Mouse (Mus musculus): ENCODE measurements around the gene 9130213A22Rik. TPM values are rescaled to one million over a fixed set of nuclear protein-coding genes. Genes with fewer than 3 reads are reported as not detected.

9130213A22Rik gene
- polyA plus RNA-seq, 1 experiment from 2014 or later = 0.43 TPM

DNA sequence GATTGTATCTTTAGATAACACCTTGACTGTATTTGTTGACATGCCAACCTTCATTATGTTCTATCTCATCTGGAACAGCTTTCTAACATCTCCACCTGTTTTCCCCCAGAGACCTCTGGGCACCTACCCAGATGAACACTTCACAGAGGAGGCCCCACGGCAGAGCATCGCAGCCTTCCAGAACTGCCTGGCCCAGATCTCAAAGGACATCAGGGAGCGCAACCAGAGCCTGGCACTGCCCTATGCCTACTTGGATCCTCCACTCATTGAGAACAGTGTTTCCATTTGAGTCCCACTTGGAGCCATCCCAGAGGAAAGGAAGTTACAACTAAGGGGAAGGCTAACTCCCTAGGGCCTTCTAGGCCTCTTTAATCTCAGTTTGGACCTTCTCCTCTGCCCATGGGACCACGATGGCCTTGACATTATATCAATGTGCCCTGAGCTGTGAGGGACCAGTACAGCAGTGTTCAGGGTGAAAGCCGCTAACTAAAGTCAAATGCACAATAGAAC is 26.1 kb upstream of the 9130213A22Rik start:
- Histone ChIP-seq H3K27me3 (ENCODE audit: control insufficient read depth, insufficient read depth, low read length) (no peaks in the 10 kb centered on the region), H3K4me2 (replicated peaks; ENCODE audit: low read depth, low read length) (no peak overlapping the region), H3K27ac (ENCODE audit: low read depth, low read length) (no peak overlapping the region), H3K9me3 (ENCODE audit: control insufficient read depth, low read length) (no peaks in the 10 kb centered on the region), H3K4me1 (ENCODE audit: control insufficient read depth, insufficient read depth, low read length) (no peaks in the 10 kb centered on the region), H3K4me3 (ENCODE audit: low read length) (no peak overlapping the region), H3K9ac (ENCODE audit: low read depth, low read length) (no peak overlapping the region), H3K36me3 (ENCODE audit: control insufficient read depth, insufficient read depth, low read length) (no peaks in the 10 kb centered on the region)
- no peak for ATAC-seq (ENCODE audit: low FRiP score, low TSS enrichment)
- 93% methylated on average over 5 of the region's 5 CpGs for WGBS

DNA sequence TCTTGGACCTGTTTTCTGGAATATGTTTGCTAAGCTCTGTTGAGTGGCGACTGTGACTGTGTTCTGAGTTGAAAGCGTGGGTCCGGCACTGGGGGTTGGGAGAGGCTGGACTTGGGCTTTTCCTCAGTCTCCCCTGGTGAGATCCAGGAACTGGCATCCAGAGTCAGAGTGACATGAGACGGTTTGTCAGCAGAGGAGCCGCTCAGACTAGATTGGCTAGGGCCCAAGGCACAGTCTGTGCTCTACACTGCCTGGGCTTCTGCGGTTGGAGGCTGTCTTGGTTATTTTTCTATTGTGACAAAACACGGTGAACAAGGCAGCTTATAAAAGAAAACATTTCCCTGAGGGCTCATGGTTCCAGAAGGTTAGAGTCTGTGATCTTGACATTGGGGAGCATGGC is 25.2 kb upstream of the 9130213A22Rik start:
- no peak overlapping the region for H3K9ac ChIP-seq (ENCODE audit: low read depth, low read length)
- H3K27ac ChIP-seq (ENCODE audit: low read depth, low read length) = no peak overlapping the region
- ATAC-seq (ENCODE audit: low FRiP score, low TSS enrichment) = no peak
- H3K4me2 ChIP-seq (replicated peaks; ENCODE audit: low read depth, low read length) = no peak overlapping the region
- no peaks in the 10 kb centered on the region for H3K36me3 ChIP-seq (ENCODE audit: control insufficient read depth, insufficient read depth, low read length)
- H3K27me3 ChIP-seq (ENCODE audit: control insufficient read depth, insufficient read depth, low read length) = no peaks in the 10 kb centered on the region
- WGBS = 82% methylated on average over 7 of the region's 7 CpGs
- no peak overlapping the region for H3K4me3 ChIP-seq (ENCODE audit: low read length)
- no peaks in the 10 kb centered on the region for H3K9me3 ChIP-seq (ENCODE audit: control insufficient read depth, low read length)
- H3K4me1 ChIP-seq (ENCODE audit: control insufficient read depth, insufficient read depth, low read length) = no peaks in the 10 kb centered on the region

DNA sequence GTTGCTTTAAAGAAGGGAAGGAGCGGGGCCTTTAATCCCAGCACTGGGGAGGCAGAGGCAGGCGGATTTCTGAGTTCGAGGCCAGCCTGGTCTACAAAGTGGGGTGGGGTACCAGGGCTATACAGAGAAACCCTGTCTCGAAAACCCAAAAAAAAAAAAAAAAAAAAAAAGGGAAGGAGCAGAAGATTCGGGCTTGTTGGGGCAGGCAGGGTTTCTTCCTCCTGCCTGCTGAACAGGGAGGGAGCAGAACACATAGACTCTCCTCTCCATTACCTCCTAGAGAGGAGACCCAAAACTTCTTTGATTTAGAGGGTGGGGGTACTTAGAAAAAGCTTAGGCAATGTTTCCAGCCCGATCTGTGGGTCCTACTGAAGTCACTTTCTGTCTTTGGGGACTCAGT is 13.0 kb upstream of the 9130213A22Rik start:
- Histone ChIP-seq H3K4me3 (ENCODE audit: low read length) (no peak overlapping the region), H3K27ac (ENCODE audit: low read depth, low read length) (no peak overlapping the region), H3K27me3 (ENCODE audit: control insufficient read depth, insufficient read depth, low read length) (peaks cover 3% of the 10 kb centered on the region; the same call in 1 of the 2 replicates), H3K9me3 (ENCODE audit: control insufficient read depth, low read length) (no peaks in the 10 kb centered on the region), H3K36me3 (ENCODE audit: control insufficient read depth, insufficient read depth, low read length) (no peaks in the 10 kb centered on the region), H3K4me1 (ENCODE audit: control insufficient read depth, insufficient read depth, low read length) (0 out of 2 replicates have a peak, but pooled peaks cover 5% of the 10 kb centered on the region), H3K4me2 (replicated peaks; ENCODE audit: low read depth, low read length) (no peak overlapping the region), H3K9ac (ENCODE audit: low read depth, low read length) (no peak overlapping the region)
- ATAC-seq (ENCODE audit: low FRiP score, low TSS enrichment) = no peak
- 89% methylated on average over 6 of the region's 6 CpGs for WGBS

DNA sequence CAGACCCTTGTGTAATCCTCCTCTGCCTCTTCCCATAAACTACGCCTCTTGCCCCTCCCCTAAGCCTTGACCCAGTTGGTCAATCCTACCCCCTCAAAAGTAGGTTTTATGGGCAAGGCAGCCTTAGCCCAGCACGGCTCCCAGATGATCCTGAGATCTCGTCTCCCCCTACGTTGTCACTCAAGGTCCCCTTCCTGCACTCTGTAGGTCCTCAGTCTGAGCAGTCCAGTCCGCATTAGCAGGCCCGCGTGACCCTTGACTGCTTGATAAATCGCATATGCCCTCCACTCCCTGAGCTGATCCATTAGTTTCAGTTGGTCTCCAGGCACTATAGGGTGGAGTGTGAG is 12.2 kb upstream of the 9130213A22Rik start:
- peak; percentile 51 for ATAC-seq (ENCODE audit: low FRiP score, low TSS enrichment)
- Histone ChIP-seq H3K27ac (ENCODE audit: low read depth, low read length) (no peak overlapping the region), H3K36me3 (ENCODE audit: control insufficient read depth, insufficient read depth, low read length) (no peaks in the 10 kb centered on the region), H3K4me1 (ENCODE audit: control insufficient read depth, insufficient read depth, low read length) (0 out of 2 replicates have a peak, but pooled peaks cover 5% of the 10 kb centered on the region), H3K4me3 (ENCODE audit: low read length) (peak overlapping the region; percentile 49), H3K9me3 (ENCODE audit: control insufficient read depth, low read length) (no peaks in the 10 kb centered on the region), H3K27me3 (ENCODE audit: control insufficient read depth, insufficient read depth, low read length) (peaks cover 3% of the 10 kb centered on the region; the same call in 1 of the 2 replicates), H3K4me2 (replicated peaks; ENCODE audit: low read depth, low read length) (peak overlapping the region; percentile 84), H3K9ac (ENCODE audit: low read depth, low read length) (peak overlapping the region; percentile 38; the same call in 1 of the 2 replicates)
- WGBS = 25% methylated on average over 8 of the region's 8 CpGs

DNA sequence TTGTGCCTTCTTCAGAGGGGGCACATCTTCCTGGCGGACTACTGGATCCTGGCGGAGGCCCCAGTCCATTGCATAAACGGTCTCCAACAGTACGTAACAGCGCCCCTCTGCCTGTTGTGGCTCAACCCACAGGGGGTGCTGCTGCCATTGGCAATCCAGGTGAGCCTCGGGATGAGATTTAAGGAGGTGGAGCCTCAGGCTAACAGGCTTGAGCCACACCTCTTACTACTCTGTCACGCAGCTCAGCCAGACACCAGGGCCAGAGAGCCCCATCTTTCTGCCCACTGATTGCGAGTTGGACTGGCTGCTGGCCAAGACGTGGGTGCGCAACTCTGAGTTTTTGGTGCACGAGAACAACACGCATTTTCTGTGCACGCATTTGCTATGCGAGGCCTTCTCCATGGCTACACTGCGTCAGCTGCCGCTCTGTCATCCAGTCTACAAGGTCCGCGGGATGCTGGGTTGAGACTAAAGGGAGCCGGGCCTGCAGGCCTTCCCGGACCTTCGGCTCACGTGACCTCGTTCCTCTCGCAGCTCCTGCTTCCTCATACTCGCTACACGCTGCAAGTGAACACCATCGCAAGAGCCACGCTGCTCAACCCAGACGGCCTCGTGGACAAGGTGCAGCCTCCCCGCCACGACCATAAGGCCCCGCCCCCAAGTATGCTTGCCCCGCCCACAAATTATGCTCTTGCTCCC is 11.7 kb upstream of the 9130213A22Rik start:
- peak overlapping the region; percentile 49 for H3K4me3 ChIP-seq (ENCODE audit: low read length)
- H3K36me3 ChIP-seq (ENCODE audit: control insufficient read depth, insufficient read depth, low read length) = no peaks in the 10 kb centered on the region
- H3K9me3 ChIP-seq (ENCODE audit: control insufficient read depth, low read length) = no peaks in the 10 kb centered on the region
- ATAC-seq (ENCODE audit: low FRiP score, low TSS enrichment) = peak; percentile 76
- H3K27ac ChIP-seq (ENCODE audit: low read depth, low read length) = no peak overlapping the region
- H3K9ac ChIP-seq (ENCODE audit: low read depth, low read length) = peak overlapping the region; percentile 38; the same call in 1 of the 2 replicates
- H3K4me2 ChIP-seq (replicated peaks; ENCODE audit: low read depth, low read length) = peak overlapping the region; percentile 84
- H3K4me1 ChIP-seq (ENCODE audit: control insufficient read depth, insufficient read depth, low read length) = 0 out of 2 replicates have a peak, but pooled peaks cover 5% of the 10 kb centered on the region
- H3K27me3 ChIP-seq (ENCODE audit: control insufficient read depth, insufficient read depth, low read length) = peaks cover 3% of the 10 kb centered on the region; the same call in 1 of the 2 replicates
- 2% methylated on average over 34 of the region's 34 CpGs for WGBS

DNA sequence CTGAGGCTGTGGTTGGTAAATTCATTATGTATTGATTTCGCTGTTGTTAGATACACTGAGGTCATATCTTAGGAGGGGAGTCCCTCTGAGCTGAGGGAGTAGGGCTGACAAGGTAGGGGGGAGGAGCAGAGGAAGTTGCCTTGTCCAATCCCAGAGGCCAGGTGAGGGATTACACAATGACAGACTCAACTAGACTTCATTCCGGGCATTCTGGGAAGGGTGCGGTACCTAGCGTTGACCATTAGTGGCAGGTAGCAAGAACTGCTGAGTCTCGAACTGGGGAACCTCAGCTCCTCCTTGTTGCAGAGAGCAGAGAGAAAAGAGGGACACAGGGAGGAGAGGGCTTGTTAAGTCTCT is 11.2 kb upstream of the 9130213A22Rik start:
- Histone ChIP-seq H3K4me2 (replicated peaks; ENCODE audit: low read depth, low read length) (peak overlapping the region; percentile 84), H3K27me3 (ENCODE audit: control insufficient read depth, insufficient read depth, low read length) (peaks cover 3% of the 10 kb centered on the region; the same call in 1 of the 2 replicates), H3K9ac (ENCODE audit: low read depth, low read length) (no peak overlapping the region), H3K4me3 (ENCODE audit: low read length) (peak overlapping the region; percentile 49; the same call in 1 of the 2 replicates), H3K36me3 (ENCODE audit: control insufficient read depth, insufficient read depth, low read length) (no peaks in the 10 kb centered on the region), H3K9me3 (ENCODE audit: control insufficient read depth, low read length) (no peaks in the 10 kb centered on the region), H3K27ac (ENCODE audit: low read depth, low read length) (no peak overlapping the region), H3K4me1 (ENCODE audit: control insufficient read depth, insufficient read depth, low read length) (0 out of 2 replicates have a peak, but pooled peaks cover 5% of the 10 kb centered on the region)
- WGBS = 25% methylated on average over 5 of the region's 5 CpGs
- peak; percentile 50; the same call in 1 of the 2 replicates for ATAC-seq (ENCODE audit: low FRiP score, low TSS enrichment)

DNA sequence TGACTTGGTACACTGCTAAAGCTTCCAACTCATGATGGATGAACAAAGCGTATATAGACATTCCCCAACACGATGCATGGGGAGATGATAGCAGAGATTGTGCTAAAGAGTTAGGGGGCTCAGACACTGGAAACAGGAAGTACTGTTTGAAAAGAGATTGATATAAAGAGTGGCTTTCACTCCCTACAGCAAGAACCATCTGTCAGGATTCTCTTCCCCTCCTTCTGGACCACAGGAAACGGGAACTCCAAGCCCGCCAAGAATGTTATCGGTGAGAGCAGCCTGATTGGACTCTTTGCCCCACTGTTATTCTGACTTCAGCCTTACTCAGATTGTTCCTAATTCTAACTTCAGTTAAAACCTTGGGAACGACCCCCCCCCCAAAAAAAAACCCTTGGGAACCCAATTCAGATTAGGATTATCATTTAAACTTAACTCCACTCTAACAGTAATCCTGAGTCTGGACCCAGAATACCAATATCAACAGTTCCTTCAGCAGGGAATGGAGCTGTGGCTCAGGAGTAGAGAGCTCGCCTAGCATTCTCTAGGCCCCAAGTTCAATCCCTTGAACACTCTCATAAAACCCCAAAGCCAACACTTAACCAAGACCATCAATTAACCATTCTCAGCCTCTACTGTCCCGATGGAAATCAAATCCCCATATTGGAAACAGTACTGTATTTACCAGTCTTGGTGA is 6.2 kb upstream of the 9130213A22Rik start:
- H3K4me1 ChIP-seq (ENCODE audit: control insufficient read depth, insufficient read depth, low read length) = peaks cover 10% of the 10 kb centered on the region; the same call in 1 of the 2 replicates
- no peak overlapping the region for H3K9ac ChIP-seq (ENCODE audit: low read depth, low read length)
- no peak overlapping the region for H3K4me2 ChIP-seq (replicated peaks; ENCODE audit: low read depth, low read length)
- no peaks in the 10 kb centered on the region for H3K36me3 ChIP-seq (ENCODE audit: control insufficient read depth, insufficient read depth, low read length)
- 70% methylated on average over 8 of the region's 8 CpGs for WGBS
- no peaks in the 10 kb centered on the region for H3K9me3 ChIP-seq (ENCODE audit: control insufficient read depth, low read length)
- ATAC-seq (ENCODE audit: low FRiP score, low TSS enrichment) = no peak
- H3K27ac ChIP-seq (ENCODE audit: low read depth, low read length) = no peak overlapping the region
- no peak overlapping the region for H3K4me3 ChIP-seq (ENCODE audit: low read length)
- peaks cover 2% of the 10 kb centered on the region; the same call in 1 of the 2 replicates for H3K27me3 ChIP-seq (ENCODE audit: control insufficient read depth, insufficient read depth, low read length)

DNA sequence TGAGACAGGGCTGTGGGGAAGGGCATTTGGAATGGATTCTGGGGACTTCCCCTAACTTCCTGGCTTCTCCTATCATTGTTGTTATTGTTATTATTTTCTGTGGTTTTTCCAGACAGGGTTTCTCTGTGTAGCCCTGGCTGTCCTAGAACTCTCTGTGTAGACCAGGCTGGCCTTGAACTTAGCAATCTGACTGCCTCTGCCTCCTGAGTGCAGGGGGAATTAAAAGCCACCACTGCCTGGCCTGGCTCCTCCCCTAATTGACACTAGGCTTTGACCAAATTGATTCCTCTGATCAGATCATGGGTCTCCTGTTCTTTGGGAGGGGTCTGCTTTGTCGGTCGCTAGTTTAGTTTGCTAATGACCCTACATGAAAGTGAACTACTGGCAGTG is 4.3 kb upstream of the 9130213A22Rik start:
- H3K9ac ChIP-seq (ENCODE audit: low read depth, low read length) = no peak overlapping the region
- peaks cover 10% of the 10 kb centered on the region; the same call in 1 of the 2 replicates for H3K4me1 ChIP-seq (ENCODE audit: control insufficient read depth, insufficient read depth, low read length)
- no peaks in the 10 kb centered on the region for H3K27me3 ChIP-seq (ENCODE audit: control insufficient read depth, insufficient read depth, low read length)
- ATAC-seq (ENCODE audit: low FRiP score, low TSS enrichment) = no peak
- no peaks in the 10 kb centered on the region for H3K36me3 ChIP-seq (ENCODE audit: control insufficient read depth, insufficient read depth, low read length)
- H3K27ac ChIP-seq (ENCODE audit: low read depth, low read length) = no peak overlapping the region
- 28% methylated on average over 2 of the region's 2 CpGs for WGBS
- no peaks in the 10 kb centered on the region for H3K9me3 ChIP-seq (ENCODE audit: control insufficient read depth, low read length)
- no peak overlapping the region for H3K4me3 ChIP-seq (ENCODE audit: low read length)
- peak overlapping the region; percentile 77; the same call in 1 of the 2 replicates for H3K4me2 ChIP-seq (replicated peaks; ENCODE audit: low read depth, low read length)

Data from kidney, embryonic 14.5 days (tissue).